Mouse (Mus musculus) v-Abl transformed pro-B cells (cell line): ENCODE results near the gene Serp2.

ENCODE experiments used
- in situ Hi-C, 2 experiments: fragments of 400-800 bp; cut with MboI; formaldehyde crosslinking; loops; one replicate each; pipeline ENCODE4 v1.15.1; 2025; ENCODE audit not compliant: unreplicated experiment in 2 of 2

Gene Serp2

GRCm38 (mm10) chr14:76527758-76528313 is 28.9 kb downstream of the Serp2 start:
- in situ Hi-C loops: no loop called here

GRCm38 (mm10) chr14:76527030-76527719 is 29.5 kb downstream of the Serp2 start:
- in situ Hi-C loops: no loop called here

GRCm38 (mm10) chr14:76526467-76526866 is 30.2 kb downstream of the Serp2 start:
- in situ Hi-C loops: no loop called here

GRCm38 (mm10) chr14:76523344-76523743 is 33.3 kb downstream of the Serp2 start:
- in situ Hi-C loops: no loop called here

GRCm38 (mm10) chr14:76521308-76521707 is 35.4 kb downstream of the Serp2 start:
- in situ Hi-C loops: no loop called here

- in situ Hi-C loops: no loop called here
Observed at GRCm38 (mm10) chr14:76520606-76521005, 36.1 kb downstream of the Serp2 start.

- in situ Hi-C loops: no loop called here
Observed at GRCm38 (mm10) chr14:76518217-76518616, 38.5 kb downstream of the Serp2 start.

- in situ Hi-C loops: no loop called here
Observed at GRCm38 (mm10) chr14:76515620-76516019, 41.1 kb downstream of the Serp2 start.

GRCm38 (mm10) chr14:76514050-76514585 is 42.6 kb downstream of the Serp2 start:
- in situ Hi-C loops: no loop called here

- in situ Hi-C loops: no loop called here
Observed at GRCm38 (mm10) chr14:76513395-76514049, 43.2 kb downstream of the Serp2 start.

GRCm38 (mm10) chr14:76511971-76512370 is 44.7 kb downstream of the Serp2 start:
- in situ Hi-C loops: no loop called here

GRCm38 (mm10) chr14:76508701-76509100 is 48.0 kb downstream of the Serp2 start:
- in situ Hi-C loops: loop anchor here in 1 of 2 experiments (5.0 kb wide), 1 partner anchor 364 kb away; no protein-coding TSS in a partner anchor

GRCm38 (mm10) chr14:76507804-76508500 is 48.7 kb downstream of the Serp2 start:
- in situ Hi-C loops: loop anchor here in 1 of 2 experiments (5.0 kb wide), 1 partner anchor 364 kb away; no protein-coding TSS in a partner anchor

- in situ Hi-C loops: loop anchor here in 1 of 2 experiments (5.0 kb wide), 1 partner anchor 365 kb away; no protein-coding TSS in a partner anchor
Observed at GRCm38 (mm10) chr14:76507357-76507756, 49.3 kb downstream of the Serp2 start.

GRCm38 (mm10) chr14:76506425-76507205 is 50.1 kb downstream of the Serp2 start:
- in situ Hi-C loops: loop anchor here in 1 of 2 experiments (5.0 kb wide), 1 partner anchor 366 kb away; no protein-coding TSS in a partner anchor

- in situ Hi-C loops: loop anchor here in 1 of 2 experiments (5.0 kb wide), 1 partner anchor 367 kb away; no protein-coding TSS in a partner anchor
Observed at GRCm38 (mm10) chr14:76505439-76506220, 51.1 kb downstream of the Serp2 start.

GRCm38 (mm10) chr14:76505101-76505438 is 51.6 kb downstream of the Serp2 start:
- in situ Hi-C loops: loop anchor here in 1 of 2 experiments (5.0 kb wide), 1 partner anchor 367 kb away; no protein-coding TSS in a partner anchor

- in situ Hi-C loops: loop anchor here in 1 of 2 experiments (5.0 kb wide), 1 partner anchor 373 kb away; no protein-coding TSS in a partner anchor
Observed at GRCm38 (mm10) chr14:76504121-76504737, 52.5 kb downstream of the Serp2 start.
